Mouse (Mus musculus): ENCODE results near the gene Rgs9. TPM values are rescaled to one million over a fixed set of nuclear protein-coding genes. Genes with fewer than 3 reads are reported as not detected.

The Rgs9 gene
- polyA plus RNA-seq, 1 experiment from 2014 or later = 0.40 TPM

- Histone ChIP-seq H3K4me2 (no peak overlapping the region), H3K27ac (ENCODE audit: low read depth, low read length) (no peak overlapping the region), H3K4me3 (ENCODE audit: low read depth, low read length) (no peak overlapping the region), H3K4me1 (ENCODE audit: control insufficient read depth, insufficient read depth, low read length) (no peaks in the 10 kb centered on the region), H3K9me3 (replicated peaks; ENCODE audit: control insufficient read depth, low read length) (no peaks in the 10 kb centered on the region), H3K36me3 (ENCODE audit: control insufficient read depth, insufficient read depth, low read length) (no peaks in the 10 kb centered on the region), H3K9ac (ENCODE audit: low read depth, low read length) (no peak overlapping the region), H3K27me3 (ENCODE audit: control insufficient read depth, insufficient read depth, low read length) (no peaks in the 10 kb centered on the region)
- ATAC-seq (replicated peaks; ENCODE audit: insufficient number of reproducible peaks, low FRiP score, low TSS enrichment) = no peak
- 81% methylated on average over 5 of the region's 5 CpGs for WGBS (ENCODE audit: insufficient replicate concordance)
Measured at GRCm38 (mm10) chr11:109188235-109188634, 109.7 kb downstream of the Rgs9 start.

GRCm38 (mm10) chr11:109187631-109188184, 110.2 kb downstream of the Rgs9 start:
- no peak overlapping the region for H3K4me3 ChIP-seq (ENCODE audit: low read depth, low read length)
- H3K27ac ChIP-seq (ENCODE audit: low read depth, low read length) = no peak overlapping the region
- no peaks in the 10 kb centered on the region for H3K4me1 ChIP-seq (ENCODE audit: control insufficient read depth, insufficient read depth, low read length)
- no peak for ATAC-seq (replicated peaks; ENCODE audit: insufficient number of reproducible peaks, low FRiP score, low TSS enrichment)
- H3K4me2 ChIP-seq = no peak overlapping the region
- no peaks in the 10 kb centered on the region for H3K9me3 ChIP-seq (replicated peaks; ENCODE audit: control insufficient read depth, low read length)
- H3K36me3 ChIP-seq (ENCODE audit: control insufficient read depth, insufficient read depth, low read length) = no peaks in the 10 kb centered on the region
- no peaks in the 10 kb centered on the region for H3K27me3 ChIP-seq (ENCODE audit: control insufficient read depth, insufficient read depth, low read length)
- no peak overlapping the region for H3K9ac ChIP-seq (ENCODE audit: low read depth, low read length)
- 72% methylated on average over 6 of the region's 6 CpGs for WGBS (ENCODE audit: insufficient replicate concordance)

GRCm38 (mm10) chr11:109181118-109181517, 116.8 kb downstream of the Rgs9 start:
- Histone ChIP-seq H3K9me3 (replicated peaks; ENCODE audit: control insufficient read depth, low read length) (no peaks in the 10 kb centered on the region), H3K9ac (ENCODE audit: low read depth, low read length) (no peak overlapping the region), H3K27ac (ENCODE audit: low read depth, low read length) (no peak overlapping the region), H3K4me2 (no peak overlapping the region), H3K4me3 (ENCODE audit: low read depth, low read length) (no peak overlapping the region), H3K27me3 (ENCODE audit: control insufficient read depth, insufficient read depth, low read length) (no peaks in the 10 kb centered on the region), H3K36me3 (ENCODE audit: control insufficient read depth, insufficient read depth, low read length) (no peaks in the 10 kb centered on the region), H3K4me1 (ENCODE audit: control insufficient read depth, insufficient read depth, low read length) (peaks cover 5% of the 10 kb centered on the region; the same call in 1 of the 2 replicates)
- ATAC-seq (replicated peaks; ENCODE audit: insufficient number of reproducible peaks, low FRiP score, low TSS enrichment) = no peak
- WGBS (ENCODE audit: insufficient replicate concordance) = 70% methylated on average over 7 of the region's 7 CpGs

- H3K4me2 ChIP-seq = no peak overlapping the region
- ATAC-seq (replicated peaks; ENCODE audit: insufficient number of reproducible peaks, low FRiP score, low TSS enrichment) = no peak; the same call in 1 of the 2 replicates
- WGBS (ENCODE audit: insufficient replicate concordance) = 41% methylated on average over 11 of the region's 11 CpGs
- H3K36me3 ChIP-seq (ENCODE audit: control insufficient read depth, insufficient read depth, low read length) = no peaks in the 10 kb centered on the region
- H3K4me1 ChIP-seq (ENCODE audit: control insufficient read depth, insufficient read depth, low read length) = peaks cover 5% of the 10 kb centered on the region; the same call in 1 of the 2 replicates
- H3K27me3 ChIP-seq (ENCODE audit: control insufficient read depth, insufficient read depth, low read length) = no peaks in the 10 kb centered on the region
- H3K4me3 ChIP-seq (ENCODE audit: low read depth, low read length) = no peak overlapping the region
- no peaks in the 10 kb centered on the region for H3K9me3 ChIP-seq (replicated peaks; ENCODE audit: control insufficient read depth, low read length)
- H3K27ac ChIP-seq (ENCODE audit: low read depth, low read length) = no peak overlapping the region
- no peak overlapping the region for H3K9ac ChIP-seq (ENCODE audit: low read depth, low read length)
Measured at GRCm38 (mm10) chr11:109180290-109180689, 117.6 kb downstream of the Rgs9 start.

GRCm38 (mm10) chr11:109178788-109179518, 119.0 kb downstream of the Rgs9 start:
- Histone ChIP-seq H3K9me3 (replicated peaks; ENCODE audit: control insufficient read depth, low read length) (no peaks in the 10 kb centered on the region), H3K27me3 (ENCODE audit: control insufficient read depth, insufficient read depth, low read length) (no peaks in the 10 kb centered on the region), H3K4me2 (no peak overlapping the region), H3K27ac (ENCODE audit: low read depth, low read length) (no peak overlapping the region), H3K9ac (ENCODE audit: low read depth, low read length) (no peak overlapping the region), H3K36me3 (ENCODE audit: control insufficient read depth, insufficient read depth, low read length) (no peaks in the 10 kb centered on the region), H3K4me3 (ENCODE audit: low read depth, low read length) (no peak overlapping the region), H3K4me1 (ENCODE audit: control insufficient read depth, insufficient read depth, low read length) (peaks cover 5% of the 10 kb centered on the region; the same call in 1 of the 2 replicates)
- WGBS (ENCODE audit: insufficient replicate concordance) = 58% methylated on average over 8 of the region's 8 CpGs
- ATAC-seq (replicated peaks; ENCODE audit: insufficient number of reproducible peaks, low FRiP score, low TSS enrichment) = no peak

GRCm38 (mm10) chr11:109175376-109175969, 122.5 kb downstream of the Rgs9 start:
- Histone ChIP-seq H3K9me3 (replicated peaks; ENCODE audit: control insufficient read depth, low read length) (peaks cover 4% of the 10 kb centered on the region; the same call in 1 of the 2 replicates), H3K27ac (ENCODE audit: low read depth, low read length) (no peak overlapping the region), H3K27me3 (ENCODE audit: control insufficient read depth, insufficient read depth, low read length) (no peaks in the 10 kb centered on the region), H3K4me3 (ENCODE audit: low read depth, low read length) (no peak overlapping the region), H3K4me1 (ENCODE audit: control insufficient read depth, insufficient read depth, low read length) (peaks cover 3% of the 10 kb centered on the region; the same call in 1 of the 2 replicates), H3K36me3 (ENCODE audit: control insufficient read depth, insufficient read depth, low read length) (no peaks in the 10 kb centered on the region), H3K9ac (ENCODE audit: low read depth, low read length) (no peak overlapping the region), H3K4me2 (no peak overlapping the region)
- ATAC-seq (replicated peaks; ENCODE audit: insufficient number of reproducible peaks, low FRiP score, low TSS enrichment) = no peak
- WGBS (ENCODE audit: insufficient replicate concordance) = 81% methylated on average over 8 of the region's 8 CpGs

Other genes starting within 250 kb of the Rgs9 start
- not detected in 2 replicates for gene E030025P04Rik, start 153.8 kb downstream of the Rgs9 start, polyA plus RNA-seq (2014; fragmentation: Nextera tagmentation; extraction: Ambion mirVana)
- 24.9 and 28.9 TPM in 2 replicates for gene Gna13, start 64.7 kb upstream of the Rgs9 start, polyA plus RNA-seq (2014; fragmentation: Nextera tagmentation; extraction: Ambion mirVana)
- 0.11 TPM in 1 of 2 replicates, not detected in the other for gene 9930022D16Rik, start 115.8 kb upstream of the Rgs9 start, polyA plus RNA-seq (2014; fragmentation: Nextera tagmentation; extraction: Ambion mirVana)
- gene Amz2, start 127.8 kb upstream of the Rgs9 start, polyA plus RNA-seq (2014; fragmentation: Nextera tagmentation; extraction: Ambion mirVana) = 37.6 and 38.8 TPM in 2 replicates
- 4.2 and 5.1 TPM in 2 replicates for gene Arsg, start 175.2 kb upstream of the Rgs9 start, polyA plus RNA-seq (2014; fragmentation: Nextera tagmentation; extraction: Ambion mirVana)
- gene Slc16a6, start 175.5 kb upstream of the Rgs9 start, polyA plus RNA-seq (2014; fragmentation: Nextera tagmentation; extraction: Ambion mirVana) = 10.2 and 12.7 TPM in 2 replicates

All from heart, embryonic 11.5 days (tissue).